Mouse (Mus musculus) lung, embryonic 14.5 days (tissue): ENCODE measurements at regions not wholly inside any gene's neighbourhood (a gene's known extent, or its start where the extent isn't known, plus 50 kb on each side); places are given as distances from the start of the nearest gene placed in this dataset.

Source experiments
- ATAC-seq: fragments of 200-750 bp; cut with Nextera tagmentation; 2 replicates; pipeline ENCODE4 v1.8.0; 2017; ENCODE audit warnings: mild to moderate bottlenecking, moderate TSS enrichment, moderate library complexity; ENCODE audit not compliant: insufficient read depth
- DNase-seq: peaks from one replicate; pipeline ENCODE4 v3.0.0-alpha.2; 2015
- H3K27ac ChIP-seq: fragments of 300-500 bp; sonication (generic); 2 replicates; pipeline ENCODE4 v1.5.1; 2014; ENCODE audit warnings: low read depth, mild to moderate bottlenecking, moderate library complexity
- H3K27me3 ChIP-seq: fragments of 300-500 bp; sonication (generic); 2 replicates; pipeline ENCODE4 v1.6.1; 2014; ENCODE audit warnings: low read length, control low read depth; ENCODE audit not compliant: insufficient read depth
- H3K36me3 ChIP-seq: fragments of 300-500 bp; sonication (generic); 2 replicates; pipeline ENCODE4 v1.6.1; 2014; ENCODE audit warnings: control low read depth; ENCODE audit not compliant: insufficient read depth
- H3K4me1 ChIP-seq: fragments of 300-500 bp; sonication (generic); 2 replicates; pipeline ENCODE4 v1.6.1; 2014; ENCODE audit warnings: antibody characterized with exemption, control low read depth; ENCODE audit not compliant: insufficient read depth
- H3K4me2 ChIP-seq: fragments of 300-500 bp; sonication (generic); 2 replicates; pipeline ENCODE4 v1.6.1; 2014; ENCODE audit warnings: mild to moderate bottlenecking
- H3K4me3 ChIP-seq: fragments of 300-500 bp; sonication (generic); 2 replicates; pipeline ENCODE4 v1.5.1; 2014; ENCODE audit warnings: low read depth, low read length
- H3K9ac ChIP-seq: fragments of 300-500 bp; sonication (generic); 2 replicates; pipeline ENCODE4 v1.6.1; 2014
- H3K9me3 ChIP-seq: fragments of 300-500 bp; sonication (generic); 2 replicates; pipeline ENCODE4 v1.6.1; 2016; ENCODE audit warnings: low read depth, low read length, control low read depth
- CTCF ChIP-seq: IDR thresholded peaks from 2 replicates; pipeline ENCODE4 v1.5.1; 2016; ENCODE audit warnings: antibody characterized with exemption, low read depth
- WGBS: fragments of 180-500 bp; shearing (Covaris S2); extraction: QIAGEN DNeasy Blood & Tissue Kit; methylation state at CpG from one replicate; pipeline ENCODE4 v1.1.7; 2014; 5-methylcytosine and 5-hydroxymethylcytosine counted together

- Histone ChIP-seq H3K27ac (no peak overlapping the region), H3K9ac (no peak overlapping the region), H3K9me3 (no peaks in the 10 kb centered on the region), H3K27me3 (no peaks in the 10 kb centered on the region), H3K4me1 (no peaks in the 10 kb centered on the region), H3K4me2 (no peak overlapping the region), H3K4me3 (no peak overlapping the region), H3K36me3 (no peaks in the 10 kb centered on the region)
- TF ChIP-seq CTCF: no peak
- DNase-seq (no peak), ATAC-seq (no peak)
- WGBS: 41% methylated on average over 2 of the region's 2 CpGs
These were observed 81.2 kb upstream of the Fut8 start for GRCm38 (mm10) chr12:77156698-77157097.

GRCm38 (mm10) chr12:77155626-77156025, 82.3 kb upstream of the Fut8 start:
- no peak overlapping the region for H3K9ac ChIP-seq
- H3K9me3 ChIP-seq: no peaks in the 10 kb centered on the region
- no peak overlapping the region for H3K4me3 ChIP-seq
- H3K4me2 ChIP-seq: no peak overlapping the region
- no peaks in the 10 kb centered on the region for H3K4me1 ChIP-seq
- no peak for TF ChIP-seq CTCF
- no peaks in the 10 kb centered on the region for H3K36me3 ChIP-seq
- WGBS: 70% methylated on average over 6 of the region's 6 CpGs
- no peak for DNase-seq
- ATAC-seq: no peak
- H3K27me3 ChIP-seq: no peaks in the 10 kb centered on the region
- H3K27ac ChIP-seq: no peak overlapping the region

GRCm38 (mm10) chr12:77151471-77151870, 86.5 kb upstream of the Fut8 start:
- DNase-seq: peak; percentile 64
- Histone ChIP-seq H3K9me3 (no peaks in the 10 kb centered on the region), H3K9ac (no peak overlapping the region), H3K27ac (peak overlapping the region; percentile 26; the same call in 1 of the 2 replicates), H3K36me3 (no peaks in the 10 kb centered on the region), H3K4me2 (no peak overlapping the region), H3K4me1 (no peaks in the 10 kb centered on the region), H3K27me3 (no peaks in the 10 kb centered on the region), H3K4me3 (no peak overlapping the region)
- 59% methylated on average over 2 of the region's 2 CpGs for WGBS
- TF ChIP-seq CTCF: no peak
- ATAC-seq: peak; percentile 94

- no peak overlapping the region for H3K27ac ChIP-seq
- H3K4me1 ChIP-seq: no peaks in the 10 kb centered on the region
- no peak for ATAC-seq
- no peaks in the 10 kb centered on the region for H3K36me3 ChIP-seq
- H3K4me2 ChIP-seq: no peak overlapping the region
- no peaks in the 10 kb centered on the region for H3K9me3 ChIP-seq
- H3K4me3 ChIP-seq: no peak overlapping the region
- DNase-seq: no peak
- no peak overlapping the region for H3K9ac ChIP-seq
- H3K27me3 ChIP-seq: no peaks in the 10 kb centered on the region
- no peak for TF ChIP-seq CTCF
These were observed 88.1 kb upstream of the Fut8 start for GRCm38 (mm10) chr12:77149835-77150234.

- Histone ChIP-seq H3K4me2 (no peak overlapping the region), H3K36me3 (no peaks in the 10 kb centered on the region), H3K9me3 (no peaks in the 10 kb centered on the region), H3K27ac (no peak overlapping the region), H3K27me3 (no peaks in the 10 kb centered on the region), H3K4me1 (no peaks in the 10 kb centered on the region), H3K9ac (no peak overlapping the region), H3K4me3 (no peak overlapping the region)
- 95% methylated on average over 2 of the region's 2 CpGs for WGBS
- no peak for DNase-seq
- TF ChIP-seq CTCF: no peak
- no peak for ATAC-seq
These were observed 89.8 kb upstream of the Fut8 start for GRCm38 (mm10) chr12:77148146-77148545.

- Histone ChIP-seq H3K27me3 (no peaks in the 10 kb centered on the region), H3K9ac (no peak overlapping the region), H3K27ac (no peak overlapping the region), H3K4me2 (no peak overlapping the region), H3K4me1 (no peaks in the 10 kb centered on the region), H3K9me3 (no peaks in the 10 kb centered on the region), H3K4me3 (no peak overlapping the region), H3K36me3 (no peaks in the 10 kb centered on the region)
- WGBS: 59% methylated on average over 3 of the region's 3 CpGs
- no peak for TF ChIP-seq CTCF
- no peak for DNase-seq
- ATAC-seq: no peak
These were observed 94.0 kb upstream of the Fut8 start for GRCm38 (mm10) chr12:77143958-77144357.

- H3K36me3 ChIP-seq: no peaks in the 10 kb centered on the region
- DNase-seq (no peak), ATAC-seq (no peak)
- no peaks in the 10 kb centered on the region for H3K27me3 ChIP-seq
- TF ChIP-seq CTCF: no peak
- H3K4me2 ChIP-seq: no peak overlapping the region
- no peak overlapping the region for H3K27ac ChIP-seq
- no peaks in the 10 kb centered on the region for H3K9me3 ChIP-seq
- no peak overlapping the region for H3K9ac ChIP-seq
- H3K4me1 ChIP-seq: no peaks in the 10 kb centered on the region
- H3K4me3 ChIP-seq: no peak overlapping the region
- WGBS: 49% methylated on average over 6 of the region's 6 CpGs
These were observed 94.4 kb upstream of the Fut8 start for GRCm38 (mm10) chr12:77143521-77143920.

GRCm38 (mm10) chr12:77143105-77143504, 94.8 kb upstream of the Fut8 start:
- DNase-seq (no peak), ATAC-seq (no peak)
- WGBS: 84% methylated on average over 12 of the region's 12 CpGs
- Histone ChIP-seq H3K9ac (no peak overlapping the region), H3K4me1 (no peaks in the 10 kb centered on the region), H3K27me3 (no peaks in the 10 kb centered on the region), H3K36me3 (no peaks in the 10 kb centered on the region), H3K27ac (no peak overlapping the region), H3K4me2 (no peak overlapping the region), H3K4me3 (no peak overlapping the region), H3K9me3 (no peaks in the 10 kb centered on the region)
- TF ChIP-seq CTCF: no peak
